Mouse (Mus musculus) stomach, postnatal 0 days (tissue): ENCODE results near the gene Panx2.

Experiments
- CTCF ChIP-seq: IDR thresholded peaks from 2 replicates; pipeline ENCODE4 v1.5.1; 2016; ENCODE audit warnings: antibody characterized with exemption, low read depth, mild to moderate bottlenecking, moderate library complexity
- EP300 ChIP-seq: optimal IDR thresholded peaks from 2 replicates; pipeline ENCODE3; 2016; ENCODE audit warnings: antibody characterized with exemption

DNA sequence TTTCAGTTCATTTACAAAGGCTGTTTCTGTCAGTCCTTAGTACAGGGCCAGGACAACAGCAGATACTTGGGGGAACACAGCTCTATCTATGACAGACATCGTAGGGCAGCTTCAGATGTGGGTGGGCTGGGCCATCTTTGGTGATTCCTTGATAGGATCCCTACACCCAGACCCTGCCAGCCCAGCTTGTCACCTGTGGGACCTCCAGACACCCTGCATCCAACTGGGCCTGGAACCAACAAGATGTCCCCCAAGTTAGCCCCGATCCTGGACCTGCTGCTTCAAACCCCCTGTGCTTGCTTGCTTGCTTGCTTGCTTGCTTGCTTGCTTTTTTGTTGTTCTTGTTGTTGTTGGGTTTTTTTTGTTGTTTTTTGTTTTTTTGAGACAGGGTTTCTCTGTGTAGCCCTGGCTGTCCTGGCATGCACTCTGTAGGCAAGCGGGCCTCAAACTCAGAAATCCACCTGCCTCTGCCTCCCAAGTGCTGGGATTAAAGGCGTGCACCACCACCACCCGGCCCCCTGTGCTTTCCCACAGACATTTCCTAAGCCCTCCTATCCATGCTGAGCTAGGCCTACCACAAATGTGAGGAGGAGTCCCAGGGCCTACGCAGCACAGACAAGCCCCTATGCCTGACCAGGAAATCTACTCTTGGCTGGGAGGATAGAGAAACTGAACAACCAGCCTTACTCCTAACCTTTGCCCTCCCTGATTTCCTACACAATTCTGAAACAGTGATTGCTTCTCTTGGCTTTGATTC is 2.4 kb downstream of the Panx2 start:
- no peak for TF ChIP-seq CTCF
- TF ChIP-seq EP300: no peak
